Mouse (Mus musculus) C2C12 (cell line): ENCODE measurements around the gene Tspan9. TPM values are rescaled to one million over a fixed set of nuclear protein-coding genes. Genes with fewer than 3 reads are reported as not detected.

ENCODE experiments used
- H3K27me3 ChIP-seq: one replicate; pipeline ENCODE4 v1.6.1; 2011; ENCODE audit not compliant: control insufficient read depth, insufficient read depth, insufficient read length
- H3K36me3 ChIP-seq: one replicate; pipeline ENCODE4 v1.6.1; 2011; ENCODE audit not compliant: control insufficient read depth, insufficient read depth
- H3K4me3 ChIP-seq: one replicate; pipeline ENCODE4 v1.5.1; 2011; ENCODE audit warnings: mild to moderate bottlenecking, control low read depth; ENCODE audit not compliant: poor library complexity, insufficient read depth, severe bottlenecking
- H3K79me2 ChIP-seq: one replicate; pipeline ENCODE4 v1.6.1; 2011; ENCODE audit not compliant: control insufficient read depth, insufficient read depth
- H3K79me3 ChIP-seq: one replicate; pipeline ENCODE4 v1.6.1; 2011; ENCODE audit warnings: low read depth, control low read depth
- H3ac ChIP-seq: one replicate; pipeline ENCODE3; 2011; ENCODE audit warnings: low read depth; ENCODE audit not compliant: control insufficient read depth, insufficient read length
- CEBPB ChIP-seq: IDR thresholded peaks from one replicate; pipeline ENCODE4 v1.6.1; 2011; ENCODE audit warnings: low read depth, mild to moderate bottlenecking, control low read depth, moderate library complexity
- CTCF ChIP-seq: IDR thresholded peaks from one replicate; pipeline ENCODE4 v1.5.1; 2011; ENCODE audit not compliant: control insufficient read depth, insufficient read depth, insufficient read length
- FOSL1 ChIP-seq: IDR thresholded peaks from one replicate; pipeline ENCODE4 v1.8.0; 2011; ENCODE audit warnings: mild to moderate bottlenecking, low read length; ENCODE audit not compliant: poor library complexity, insufficient read depth, severe bottlenecking
- MAX ChIP-seq: IDR thresholded peaks from one replicate; pipeline ENCODE4 v1.6.1; 2011; ENCODE audit warnings: mild to moderate bottlenecking, control low read depth
- MYOD1 ChIP-seq: IDR thresholded peaks from one replicate; pipeline ENCODE4 v1.6.1; 2011; ENCODE audit warnings: low read depth; ENCODE audit not compliant: control insufficient read depth, insufficient read length
- MYOG ChIP-seq: IDR thresholded peaks from one replicate; pipeline ENCODE4 v1.6.1; 2011; ENCODE audit not compliant: control insufficient read depth, insufficient read length; ENCODE audit errors: extremely low read depth
- USF1 ChIP-seq: IDR thresholded peaks from one replicate; pipeline ENCODE4 v1.6.1; 2011; ENCODE audit warnings: low read depth, mild to moderate bottlenecking, control low read depth, moderate library complexity
- polyA plus RNA-seq: library from polyadenylated mRNA; unstranded; fragments of >200 nt; fragmentation: generic; extraction: Trizol; gene quantifications from one replicate; pipeline ENCODE4 v1.2.1, GENCODE M21; 2012; ENCODE audit warnings: missing spikeins

The Tspan9 gene
- polyA plus RNA-seq, 1 experiment = 57.6 TPM

DNA sequence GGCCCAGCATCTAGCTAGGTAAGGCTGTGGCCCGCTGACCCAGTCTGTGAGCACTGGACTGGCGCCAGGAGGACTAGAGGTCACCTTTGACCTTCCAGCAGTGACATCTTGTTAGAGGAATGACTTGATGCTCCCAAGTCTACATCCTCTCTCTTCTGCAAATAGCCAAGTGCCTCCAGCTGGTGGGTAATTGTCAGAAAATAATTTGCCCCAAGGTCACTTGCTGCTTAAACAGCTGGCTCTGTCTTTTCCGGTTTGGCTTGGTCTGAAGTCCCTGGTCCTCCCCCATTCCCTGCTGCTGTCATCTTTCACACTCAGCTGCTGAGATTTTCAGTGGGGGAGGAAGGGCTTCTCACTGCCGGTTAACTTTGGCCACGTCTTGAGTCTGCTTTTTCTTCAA, 210.7 kb downstream of the Tspan9 start:
- Histone ChIP-seq H3K27me3 (peaks cover 3% of the 10 kb centered on the region), H3K79me3 (no peaks in the 10 kb centered on the region), H3K79me2 (no peaks in the 10 kb centered on the region), H3ac (no peak overlapping the region), H3K4me3 (no peak overlapping the region), H3K36me3 (no peaks in the 10 kb centered on the region)
- TF ChIP-seq MYOD1 (no peak), MYOG (no peak), CTCF (no peak), USF1 (no peak), CEBPB (no peak), MAX (no peak), FOSL1 (no peak)

DNA sequence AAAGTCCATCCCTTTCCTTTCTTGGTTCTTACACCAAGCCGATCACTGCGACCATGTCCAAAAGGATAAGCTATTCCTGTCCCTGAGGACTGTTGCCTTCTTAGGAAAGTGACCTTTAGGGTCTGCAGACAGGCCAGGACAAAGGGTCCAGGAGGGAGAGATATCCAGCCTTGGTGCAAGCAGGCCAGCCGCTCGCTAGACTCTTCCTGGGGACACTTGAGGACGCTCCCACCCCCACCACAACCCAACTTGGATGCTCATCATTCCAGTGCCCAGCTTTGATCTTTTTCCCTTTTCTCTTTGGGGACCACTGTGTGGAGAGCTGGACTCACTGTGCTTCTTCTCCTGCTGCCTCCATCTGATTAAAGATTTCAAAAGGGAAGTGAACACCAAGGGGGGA, 214.7 kb downstream of the Tspan9 start:
- Histone ChIP-seq H3ac (no peak overlapping the region), H3K79me2 (no peaks in the 10 kb centered on the region), H3K27me3 (peaks cover 12% of the 10 kb centered on the region), H3K4me3 (no peak overlapping the region), H3K36me3 (no peaks in the 10 kb centered on the region), H3K79me3 (no peaks in the 10 kb centered on the region)
- TF ChIP-seq USF1 (no peak), MAX (no peak)

DNA sequence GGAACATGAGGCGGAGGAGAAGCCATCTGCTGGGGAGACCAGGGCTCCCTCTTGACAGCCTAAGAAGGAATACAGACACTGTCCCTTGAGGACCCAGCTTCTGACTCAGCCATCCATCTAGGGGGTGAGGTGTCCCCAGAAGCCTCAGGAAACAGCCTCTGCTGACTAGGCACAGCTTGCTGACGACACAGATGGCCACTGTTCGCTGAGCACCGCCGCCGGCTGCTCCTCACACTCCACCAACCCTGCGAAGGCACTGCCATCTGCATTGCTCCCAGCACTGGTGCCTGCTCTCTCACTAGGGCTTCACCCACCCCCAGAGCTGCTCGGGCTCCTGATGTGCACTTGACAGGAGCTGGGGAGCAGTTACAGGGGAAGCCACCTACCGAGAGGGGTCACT, 217.5 kb downstream of the Tspan9 start:
- no peaks in the 10 kb centered on the region for H3K79me3 ChIP-seq
- peaks cover 16% of the 10 kb centered on the region for H3K27me3 ChIP-seq
- H3ac ChIP-seq = no peak overlapping the region
- H3K79me2 ChIP-seq = no peaks in the 10 kb centered on the region
- no peak for TF ChIP-seq FOSL1
- TF ChIP-seq USF1 = no peak
- no peak for TF ChIP-seq MYOG
- TF ChIP-seq MYOD1 = no peak
- no peak for TF ChIP-seq CTCF
- TF ChIP-seq CEBPB = no peak
- TF ChIP-seq MAX = no peak
- H3K4me3 ChIP-seq = no peak overlapping the region
- no peaks in the 10 kb centered on the region for H3K36me3 ChIP-seq

DNA sequence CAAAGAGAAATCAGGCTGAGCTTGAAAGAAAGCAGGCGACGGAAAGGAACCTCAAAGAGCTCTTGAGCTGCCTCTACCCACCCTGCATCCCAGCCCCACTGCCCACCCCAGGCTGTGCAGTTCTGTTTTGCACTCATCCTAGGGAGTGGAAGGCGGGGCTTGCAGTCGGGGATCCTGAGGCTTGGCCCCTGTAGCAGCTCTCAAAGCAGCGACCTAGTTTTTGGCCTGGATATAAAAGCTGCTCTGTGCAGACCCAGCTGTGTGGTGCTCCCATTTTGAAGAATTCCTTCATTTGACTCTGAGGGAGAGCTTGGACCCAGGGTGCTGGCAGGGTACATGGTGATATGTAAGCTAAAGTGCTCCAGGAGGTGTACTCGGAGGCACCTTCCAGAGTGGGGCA, 218.6 kb downstream of the Tspan9 start:
- no peak for TF ChIP-seq CEBPB
- TF ChIP-seq MYOG = no peak
- no peak for TF ChIP-seq CTCF
- TF ChIP-seq USF1 = no peak
- no peak for TF ChIP-seq FOSL1
- TF ChIP-seq MYOD1 = no peak
- no peak for TF ChIP-seq MAX
- Histone ChIP-seq H3K36me3 (no peaks in the 10 kb centered on the region), H3ac (no peak overlapping the region), H3K79me2 (no peaks in the 10 kb centered on the region), H3K4me3 (no peak overlapping the region), H3K79me3 (no peaks in the 10 kb centered on the region), H3K27me3 (peaks cover 13% of the 10 kb centered on the region)

DNA sequence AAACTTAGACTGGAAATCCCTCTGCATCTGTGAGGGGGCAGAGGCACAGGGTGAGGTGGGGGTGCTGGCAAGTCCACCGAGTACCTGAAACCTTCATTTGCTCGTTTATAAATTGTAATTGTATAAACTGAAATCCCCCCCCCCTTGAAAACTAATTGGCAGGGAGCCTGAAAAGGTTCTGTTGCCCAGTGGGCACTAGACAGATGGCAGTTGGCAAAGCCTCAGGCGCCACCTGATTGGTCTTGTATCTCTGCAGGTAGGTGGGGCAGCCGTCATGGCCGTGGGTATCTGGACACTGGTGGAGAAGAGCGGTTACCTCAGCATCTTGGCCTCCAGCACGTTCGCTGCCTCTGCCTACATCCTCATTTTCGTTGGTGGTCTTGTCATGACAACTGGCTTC, 220.1 kb downstream of the Tspan9 start:
- peaks cover 13% of the 10 kb centered on the region for H3K27me3 ChIP-seq
- no peak overlapping the region for H3K4me3 ChIP-seq
- no peaks in the 10 kb centered on the region for H3K79me2 ChIP-seq
- H3ac ChIP-seq = no peak overlapping the region
- no peak for TF ChIP-seq USF1
- TF ChIP-seq MYOD1 = no peak
- no peak for TF ChIP-seq FOSL1
- no peak for TF ChIP-seq MAX
- TF ChIP-seq CTCF = no peak
- no peak for TF ChIP-seq CEBPB
- no peaks in the 10 kb centered on the region for H3K79me3 ChIP-seq
- no peaks in the 10 kb centered on the region for H3K36me3 ChIP-seq

DNA sequence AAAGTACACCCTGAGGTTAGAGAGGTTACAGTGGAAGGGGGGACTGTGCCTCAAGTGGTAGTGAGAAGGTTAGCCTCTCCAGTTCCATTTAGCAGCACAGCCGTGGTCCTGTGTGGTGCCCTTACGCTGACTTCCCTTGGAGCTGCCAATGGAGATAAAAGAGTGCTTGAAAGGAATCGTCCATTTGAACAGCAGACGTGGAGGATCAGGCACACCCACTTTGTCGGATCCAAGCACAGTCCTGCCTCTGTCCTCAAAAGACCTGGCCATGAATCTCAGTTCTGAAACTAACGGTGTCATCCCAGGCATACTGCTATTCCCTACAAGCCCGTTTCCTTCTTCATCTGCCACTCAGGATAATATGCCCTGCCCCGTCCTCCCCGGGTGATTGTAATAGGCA, 221.4 kb downstream of the Tspan9 start:
- Histone ChIP-seq H3K79me3 (no peaks in the 10 kb centered on the region), H3K79me2 (no peaks in the 10 kb centered on the region), H3ac (no peak overlapping the region), H3K4me3 (no peak overlapping the region), H3K27me3 (peaks cover 13% of the 10 kb centered on the region), H3K36me3 (no peaks in the 10 kb centered on the region)
- TF ChIP-seq CTCF (no peak), MAX (no peak), MYOG (no peak), FOSL1 (no peak), USF1 (no peak), MYOD1 (no peak)
